Mouse (Mus musculus) midbrain, postnatal 0 days (tissue): ENCODE data around the gene Ust. TPM values are rescaled to one million over a fixed set of nuclear protein-coding genes. Genes with fewer than 3 reads are reported as not detected.

ENCODE experiments used
- ATAC-seq: fragments of 200-750 bp; cut with Nextera tagmentation; 2 replicates; pipeline ENCODE4 v1.8.0; 2017; ENCODE audit warnings: moderate number of reproducible peaks, mild to moderate bottlenecking, moderate TSS enrichment, moderate library complexity; ENCODE audit not compliant: low FRiP score
- DNase-seq: peaks from one replicate; pipeline ENCODE4 v3.0.0-alpha.2; 2015; ENCODE audit warnings: low spot score
- H3K27ac ChIP-seq: fragments of 300-500 bp; sonication (generic); 2 replicates; pipeline ENCODE4 v1.5.1; 2014; ENCODE audit warnings: low read depth, mild to moderate bottlenecking, low read length, mixed read lengths
- H3K27me3 ChIP-seq: fragments of 300-500 bp; sonication (generic); 2 replicates; pipeline ENCODE4 v1.6.1; 2014; ENCODE audit warnings: low read length, control low read depth, mixed read lengths; ENCODE audit not compliant: insufficient read depth
- H3K36me3 ChIP-seq: fragments of 300-500 bp; sonication (generic); 2 replicates; pipeline ENCODE4 v1.6.1; 2014; ENCODE audit warnings: low read length, control low read depth, mixed read lengths; ENCODE audit not compliant: insufficient read depth
- H3K4me1 ChIP-seq: fragments of 300-500 bp; sonication (generic); 2 replicates; pipeline ENCODE4 v1.6.1; 2014; ENCODE audit warnings: mild to moderate bottlenecking, control low read depth, antibody characterized with exemption, low read length, mixed read lengths; ENCODE audit not compliant: insufficient read depth
- H3K4me2 ChIP-seq: fragments of 300-500 bp; sonication (generic); 2 replicates; pipeline ENCODE4 v1.6.1; 2014; ENCODE audit warnings: low read depth, mild to moderate bottlenecking, low read length, mixed read lengths; ENCODE audit not compliant: poor library complexity, severe bottlenecking
- H3K4me3 ChIP-seq: fragments of 300-500 bp; sonication (generic); 2 replicates; pipeline ENCODE4 v1.5.1; 2014; ENCODE audit warnings: low read depth, mild to moderate bottlenecking, low read length, moderate library complexity
- H3K9ac ChIP-seq: fragments of 300-500 bp; sonication (generic); replicated peaks from 2 replicates; pipeline ENCODE4 v1.6.1; 2014; ENCODE audit warnings: mild to moderate bottlenecking, low read length, moderate library complexity, mixed read lengths; ENCODE audit not compliant: poor library complexity, severe bottlenecking
- H3K9me3 ChIP-seq: fragments of 300-500 bp; sonication (generic); 2 replicates; pipeline ENCODE4 v1.6.1; 2016; ENCODE audit warnings: low read length, control low read depth
- CTCF ChIP-seq: IDR thresholded peaks from 2 replicates; pipeline ENCODE4 v1.5.1; 2016; ENCODE audit warnings: antibody characterized with exemption, mild to moderate bottlenecking
- WGBS: fragments of 180-500 bp; shearing (Covaris S2); extraction: QIAGEN DNeasy Blood & Tissue Kit; methylation state at CpG from one replicate; pipeline ENCODE4 v1.1.7; 2014; 5-methylcytosine and 5-hydroxymethylcytosine counted together
- polyA plus RNA-seq: library from polyadenylated mRNA; unstranded; fragments of >200 nt; fragmentation: Nextera tagmentation; extraction: Ambion mirVana; gene quantifications from 2 replicates; pipeline ENCODE4 v1.2.1, GENCODE M21; 2015
- total RNA-seq: library from RNA; depleted of rRNA; stranded (reverse); fragments of >200 nt; gene quantifications from 2 replicates; pipeline ENCODE4 v1.2.3, GENCODE M21; 2014

Ust gene
- total and polyA plus RNA-seq, 2 experiments from 2014 or later: 5.0 to 8.1 TPM

GRCm38 (mm10) chr10:8242336-8242735 lies 276.3 kb downstream of the Ust start:
- TF ChIP-seq CTCF: peak; percentile 81
- no peak overlapping the region for H3K4me3 ChIP-seq
- WGBS: 15% methylated on average over 4 of the region's 4 CpGs
- no peaks in the 10 kb centered on the region for H3K36me3 ChIP-seq
- no peaks in the 10 kb centered on the region for H3K9me3 ChIP-seq
- H3K27me3 ChIP-seq: no peaks in the 10 kb centered on the region
- H3K4me2 ChIP-seq: no peak overlapping the region
- H3K27ac ChIP-seq: no peak overlapping the region
- no peak for ATAC-seq
- peak; percentile 85 for DNase-seq
- H3K9ac ChIP-seq: no peak overlapping the region
- H3K4me1 ChIP-seq: no peaks in the 10 kb centered on the region

- whole genome bisulfite sequencing: 74% methylated on average over 4 of the region's 4 CpGs
Measured at GRCm38 (mm10) chr10:8240703-8241102, 277.9 kb downstream of the Ust start.

GRCm38 (mm10) chr10:8240242-8240641 lies 278.4 kb downstream of the Ust start:
- Histone ChIP-seq H3K9ac (no peak overlapping the region), H3K36me3 (no peaks in the 10 kb centered on the region), H3K4me2 (no peak overlapping the region), H3K4me1 (no peaks in the 10 kb centered on the region), H3K27ac (no peak overlapping the region), H3K4me3 (no peak overlapping the region), H3K9me3 (no peaks in the 10 kb centered on the region), H3K27me3 (no peaks in the 10 kb centered on the region)
- DNase-seq (peak; percentile 90), ATAC-seq (peak; percentile 67)
- WGBS: 11% methylated on average over 3 of the region's 3 CpGs
- TF ChIP-seq CTCF: peak; percentile 96

More at GRCm38 (mm10) chr10:8240703-8241102, 277.9 kb downstream of the Ust start:
- ATAC-seq (no peak), DNase-seq (no peak)
- Histone ChIP-seq H3K4me1 (no peaks in the 10 kb centered on the region), H3K36me3 (no peaks in the 10 kb centered on the region), H3K4me2 (no peak overlapping the region), H3K27me3 (no peaks in the 10 kb centered on the region), H3K27ac (no peak overlapping the region), H3K9me3 (no peaks in the 10 kb centered on the region), H3K4me3 (no peak overlapping the region), H3K9ac (no peak overlapping the region)
- TF ChIP-seq CTCF: no peak

GRCm38 (mm10) chr10:8236780-8237571 lies 281.6 kb downstream of the Ust start:
- no peak for TF ChIP-seq CTCF
- H3K4me1 ChIP-seq: no peaks in the 10 kb centered on the region

GRCm38 (mm10) chr10:8233148-8233901 lies 285.3 kb downstream of the Ust start:
- 88% methylated on average over 8 of the region's 8 CpGs for WGBS
- H3K4me1 ChIP-seq: no peaks in the 10 kb centered on the region

More at GRCm38 (mm10) chr10:8236780-8237571, 281.6 kb downstream of the Ust start:
- Histone ChIP-seq H3K4me3 (no peak overlapping the region), H3K27me3 (no peaks in the 10 kb centered on the region), H3K9ac (no peak overlapping the region), H3K9me3 (no peaks in the 10 kb centered on the region), H3K4me2 (no peak overlapping the region), H3K27ac (no peak overlapping the region), H3K36me3 (no peaks in the 10 kb centered on the region)
- WGBS: 92% methylated on average over 10 of the region's 10 CpGs
- DNase-seq (no peak), ATAC-seq (no peak)

DNA sequence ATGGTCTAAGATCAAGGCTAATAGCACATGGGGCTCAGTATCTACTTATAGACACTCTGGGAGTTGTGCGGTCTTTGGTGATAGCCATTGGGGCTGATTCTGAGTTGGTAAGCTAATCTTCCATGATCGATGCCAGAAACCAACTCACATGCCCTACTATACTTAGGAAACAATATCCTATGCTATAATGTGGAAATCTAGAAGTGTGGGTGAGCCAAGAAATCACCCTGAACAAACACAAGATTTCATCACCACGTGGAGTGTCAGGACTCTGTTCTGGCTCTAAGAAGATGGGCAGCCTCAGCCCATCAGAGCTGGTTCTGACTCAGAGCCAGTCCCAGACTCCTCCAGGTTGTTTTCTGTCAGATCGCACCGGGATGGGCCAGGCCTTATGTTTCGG lies 286.1 kb downstream of the Ust start:
- H3K27ac ChIP-seq: no peak overlapping the region
- no peak overlapping the region for H3K4me2 ChIP-seq
- DNase-seq (no peak), ATAC-seq (no peak)
- no peak overlapping the region for H3K9ac ChIP-seq
- no peak for TF ChIP-seq CTCF
- no peak overlapping the region for H3K4me3 ChIP-seq
- 95% methylated on average over 6 of the region's 6 CpGs for WGBS
- H3K4me1 ChIP-seq: no peaks in the 10 kb centered on the region
- no peaks in the 10 kb centered on the region for H3K36me3 ChIP-seq
- H3K9me3 ChIP-seq: no peaks in the 10 kb centered on the region
- H3K27me3 ChIP-seq: no peaks in the 10 kb centered on the region

More at GRCm38 (mm10) chr10:8233148-8233901, 285.3 kb downstream of the Ust start:
- no peak overlapping the region for H3K4me2 ChIP-seq
- no peak for TF ChIP-seq CTCF
- H3K9ac ChIP-seq: no peak overlapping the region
- H3K4me3 ChIP-seq: no peak overlapping the region
- ATAC-seq (no peak), DNase-seq (no peak)
- no peaks in the 10 kb centered on the region for H3K27me3 ChIP-seq
- no peak overlapping the region for H3K27ac ChIP-seq
- H3K9me3 ChIP-seq: no peaks in the 10 kb centered on the region
- no peaks in the 10 kb centered on the region for H3K36me3 ChIP-seq
